Mouse (Mus musculus): ENCODE data around the gene Trub2.
"Not testable (repeated sequence)": the region's sequence is repeated elsewhere in the genome, so short reads cannot be mapped to it uniquely, and the experiment has no call there.

Trub2 gene

GRCm38 (mm10) chr2:29787937-29788681 is at the start of gene Trub2:
Gene Trub2, minus strand, starts transcription at chr2:29788502.
- peak; percentile 77 for DNase-seq (ENCODE audit: low read depth, low spot score)

- DNase-seq (ENCODE audit: low read depth, low spot score) = peak; percentile 97
Observed at GRCm38 (mm10) chr2:29835391-29835899, 47.1 kb upstream of the Trub2 start.

DNA sequence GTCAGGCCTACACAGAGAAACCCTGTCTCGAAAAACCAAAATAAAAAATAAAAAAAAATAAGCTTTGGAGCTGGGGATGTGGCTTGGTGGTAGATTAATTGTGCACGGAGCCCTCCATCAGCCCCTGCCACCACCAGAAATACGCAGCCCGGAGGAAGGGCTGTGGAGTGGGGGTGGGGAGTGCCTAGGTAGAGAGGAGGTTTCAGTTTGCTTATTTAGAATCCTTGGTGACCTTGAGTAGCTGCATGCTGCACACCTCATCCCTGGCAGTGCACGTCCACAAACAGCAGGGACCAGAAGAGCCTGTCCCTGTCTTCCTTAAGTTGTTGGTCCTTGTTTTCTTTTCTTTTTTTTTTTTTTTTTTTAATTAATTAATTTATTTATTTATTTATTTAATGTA is 45.5 kb upstream of the Trub2 start:
- peak; percentile 69 for DNase-seq (ENCODE audit: low read depth, low spot score)

GRCm38 (mm10) chr2:29831106-29831505 is 42.8 kb upstream of the Trub2 start:
- no peak for DNase-seq (ENCODE audit: low read depth, low spot score)

DNA sequence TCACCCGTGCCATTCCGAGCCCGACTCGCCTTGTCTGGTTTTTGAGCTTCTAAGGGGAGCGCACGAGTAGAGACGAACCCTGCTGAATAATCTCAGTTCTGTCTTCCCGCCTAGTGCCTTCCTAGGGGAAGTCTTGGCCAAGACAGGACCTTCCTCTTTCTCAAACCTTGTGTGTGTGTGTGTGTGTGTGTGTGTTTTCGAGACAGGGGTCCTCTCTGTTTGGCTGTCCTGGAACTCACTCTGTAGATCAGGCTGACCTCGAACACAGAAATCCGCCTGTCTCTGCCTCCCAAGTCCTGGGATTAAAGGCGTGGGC is 39.4 kb upstream of the Trub2 start:
- DNase-seq (ENCODE audit: low read depth, low spot score) = no peak

GRCm38 (mm10) chr2:29826926-29827708 is 38.8 kb upstream of the Trub2 start:
- peak; percentile 98 for DNase-seq (ENCODE audit: low read depth, low spot score)

DNA sequence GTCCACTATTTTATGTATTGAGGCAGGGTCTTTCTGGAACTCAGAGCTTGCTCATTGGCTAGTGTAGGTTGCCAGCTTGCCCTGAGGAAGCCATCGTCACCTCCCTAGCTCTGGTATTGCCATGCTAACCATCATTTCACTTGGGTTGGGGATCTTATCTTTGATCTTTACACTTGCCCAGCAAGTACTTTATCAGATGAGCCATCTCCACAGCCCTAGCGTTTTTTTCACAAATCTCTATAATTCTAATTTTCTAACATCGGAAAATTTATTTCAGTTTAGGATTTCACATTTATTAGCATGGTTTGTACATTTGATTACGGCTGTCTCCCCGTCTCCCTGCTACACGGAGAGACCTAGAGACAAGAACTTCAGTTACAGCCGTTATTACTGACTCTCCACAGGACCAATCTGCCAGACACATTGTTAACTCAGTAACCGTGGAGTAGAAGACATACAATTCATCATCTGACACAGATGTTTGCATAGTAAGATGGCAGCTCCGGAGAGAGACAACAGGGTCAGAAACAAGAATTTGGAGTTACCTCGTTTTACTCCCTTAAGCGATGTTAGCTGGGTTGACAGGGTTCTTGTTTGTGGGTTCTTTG is 38.1 kb upstream of the Trub2 start:
- DNase-seq (ENCODE audit: low read depth, low spot score) = no peak

DNA sequence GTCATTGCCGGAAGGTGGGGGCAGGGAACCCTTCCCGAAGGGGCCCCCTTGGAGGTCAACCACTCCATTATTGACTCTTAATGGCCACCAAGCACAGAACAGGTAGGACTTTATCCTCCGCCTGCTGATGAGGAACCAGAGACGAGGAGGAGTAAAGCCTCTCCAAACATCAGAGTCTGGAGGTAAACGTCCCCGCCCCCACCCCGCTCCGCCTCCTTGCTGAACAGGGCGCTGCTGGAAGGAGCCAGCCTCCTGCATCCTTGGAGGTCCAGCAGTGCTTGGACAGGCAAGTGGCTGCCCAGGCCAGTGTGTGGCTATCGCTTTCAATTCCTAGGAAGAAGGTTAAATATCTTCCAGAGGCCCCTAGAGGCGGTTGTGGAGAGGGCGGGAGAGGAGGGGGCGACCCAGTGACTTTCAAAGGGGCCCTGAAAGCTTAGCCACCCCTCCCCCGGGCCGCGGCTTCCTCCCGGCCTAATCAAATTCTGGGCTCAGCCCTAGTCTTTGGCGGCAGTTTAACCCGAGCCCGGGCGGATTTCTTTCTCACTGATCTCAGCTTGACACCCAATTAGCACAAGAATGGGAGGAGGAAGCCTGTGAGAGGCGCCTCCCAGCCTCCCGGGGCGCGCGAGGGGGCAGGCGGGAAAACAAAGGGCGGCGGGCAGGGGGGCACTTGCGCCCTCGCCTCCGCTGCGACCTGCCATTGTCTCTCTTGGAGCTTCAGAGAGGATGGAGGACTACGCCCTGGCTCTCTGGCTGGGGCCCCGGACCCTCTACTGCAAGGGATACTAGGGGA is 31.9 kb upstream of the Trub2 start, which contains the start of gene Urm1:
TSS of gene Urm1 (plus strand) at position 51 of the 793 bp plus-strand sequence.
- DNase-seq (ENCODE audit: low read depth, low spot score) = peak; percentile 98

DNA sequence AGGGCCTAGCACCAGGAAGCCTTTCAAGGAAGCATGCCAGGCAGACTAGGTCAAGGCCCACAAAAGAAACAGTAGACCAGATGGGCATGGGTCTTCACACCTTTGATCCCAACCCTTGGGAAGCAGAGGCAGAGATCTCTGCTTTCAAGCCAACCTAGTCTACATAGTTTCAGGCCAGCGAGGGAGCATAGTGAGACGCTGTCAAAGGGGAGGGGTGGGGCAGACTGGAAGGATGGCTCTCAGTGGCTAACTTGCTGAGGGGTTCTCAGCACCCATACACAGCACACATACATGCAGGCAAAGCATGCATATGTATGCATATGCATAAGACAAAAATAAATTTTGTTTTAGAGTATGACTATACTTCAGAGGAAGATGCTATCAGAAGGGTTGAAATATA is 31.1 kb upstream of the Trub2 start:
- DNase-seq (ENCODE audit: low read depth, low spot score) = no peak

DNA sequence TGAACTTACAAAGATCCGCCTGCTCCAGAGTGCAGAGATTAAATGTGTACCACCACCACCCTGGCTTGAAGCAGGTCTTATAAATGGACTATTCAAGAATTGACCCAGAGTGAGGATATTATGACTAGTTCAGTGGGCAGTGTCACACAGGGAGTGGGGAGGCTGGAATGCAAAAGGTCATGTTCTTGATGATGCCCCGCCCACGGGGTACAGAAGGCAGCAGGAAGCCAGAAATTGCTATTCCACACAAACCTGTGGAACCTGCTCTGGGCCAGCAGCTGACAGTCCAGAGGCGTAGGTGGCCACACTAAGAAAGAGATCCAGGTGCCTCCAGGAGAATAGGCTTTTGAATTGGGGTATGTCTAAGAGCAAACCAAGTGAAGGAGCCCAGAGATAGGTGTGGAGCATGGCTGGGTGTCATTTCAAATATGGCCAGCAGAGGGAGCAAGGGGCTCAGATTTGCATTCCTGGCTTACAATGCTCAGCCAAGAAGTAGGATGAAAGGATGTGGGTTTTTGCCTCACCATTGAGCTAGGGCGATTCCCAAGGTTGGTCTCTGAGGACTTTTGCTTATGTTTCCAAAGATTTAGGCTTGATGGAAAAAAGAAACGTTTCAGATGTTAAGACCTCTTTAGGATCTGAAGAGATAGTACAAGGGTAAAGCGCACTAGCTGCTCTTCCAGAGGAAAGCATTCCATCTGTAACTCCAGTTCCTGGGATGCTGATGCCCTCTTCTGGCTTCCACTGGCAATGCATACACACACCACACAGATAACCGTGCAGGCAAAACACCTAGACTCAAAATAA is 29.3 kb upstream of the Trub2 start:
- peak; percentile 90 for DNase-seq (ENCODE audit: low read depth, low spot score)

DNA sequence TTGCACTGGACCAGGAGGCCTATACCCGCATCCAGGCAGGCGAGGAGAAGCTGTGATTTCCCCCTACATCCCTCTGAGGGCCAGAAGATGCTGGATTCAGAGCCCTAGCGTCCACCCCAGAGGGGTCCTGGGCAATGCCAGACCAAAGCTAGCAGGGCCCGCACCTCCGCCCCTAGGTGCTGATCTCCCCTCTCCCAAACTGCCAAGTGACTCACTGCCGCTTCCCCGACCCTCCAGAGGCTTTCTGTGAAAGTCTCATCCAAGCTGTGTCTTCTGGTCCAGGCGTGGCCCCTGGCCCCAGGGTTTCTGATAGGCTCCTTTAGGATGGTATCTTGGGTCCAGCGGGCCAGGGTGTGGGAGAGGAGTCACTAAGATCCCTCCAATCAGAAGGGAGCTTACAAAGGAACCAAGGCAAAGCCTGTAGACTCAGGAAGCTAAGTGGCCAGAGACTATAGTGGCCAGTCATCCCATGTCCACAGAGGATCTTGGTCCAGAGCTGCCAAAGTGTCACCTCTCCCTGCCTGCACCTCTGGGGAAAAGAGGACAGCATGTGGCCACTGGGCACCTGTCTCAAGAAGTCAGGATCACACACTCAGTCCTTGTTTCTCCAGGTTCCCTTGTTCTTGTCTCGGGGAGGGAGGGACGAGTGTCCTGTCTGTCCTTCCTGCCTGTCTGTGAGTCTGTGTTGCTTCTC is 27.5 kb upstream of the Trub2 start:
- no peak for DNase-seq (ENCODE audit: low read depth, low spot score)

GRCm38 (mm10) chr2:29803400-29803831 is 15.1 kb upstream of the Trub2 start:
- DNase-seq (ENCODE audit: low read depth, low spot score) = peak; percentile 65

DNA sequence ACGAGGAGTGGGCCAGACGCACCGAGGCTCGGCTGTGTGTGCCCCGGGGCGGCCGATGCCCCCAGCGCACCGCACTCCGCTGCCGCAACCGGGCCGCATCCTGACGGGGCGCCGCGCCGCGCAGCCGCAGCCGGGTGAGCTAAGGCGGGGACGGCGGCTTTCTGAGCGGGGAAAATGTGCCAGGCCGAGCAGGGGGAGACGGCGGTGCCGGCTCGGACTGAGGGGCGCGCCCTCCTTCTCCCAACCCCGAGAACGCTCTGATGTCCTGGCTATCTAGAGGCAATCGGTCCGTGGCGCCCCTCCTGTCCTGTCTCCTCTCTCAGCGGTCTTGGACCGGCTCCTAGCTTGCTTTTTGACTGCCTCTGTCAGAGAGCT is 14.5 kb upstream of the Trub2 start:
- DNase-seq (ENCODE audit: low read depth, low spot score) = no peak

GRCm38 (mm10) chr2:29802075-29802826 is 13.9 kb upstream of the Trub2 start, which contains the start of gene Slc27a4:
Gene Slc27a4, plus strand, starts transcription at chr2:29802634.
- peak; percentile 89 for DNase-seq (ENCODE audit: low read depth, low spot score)

DNA sequence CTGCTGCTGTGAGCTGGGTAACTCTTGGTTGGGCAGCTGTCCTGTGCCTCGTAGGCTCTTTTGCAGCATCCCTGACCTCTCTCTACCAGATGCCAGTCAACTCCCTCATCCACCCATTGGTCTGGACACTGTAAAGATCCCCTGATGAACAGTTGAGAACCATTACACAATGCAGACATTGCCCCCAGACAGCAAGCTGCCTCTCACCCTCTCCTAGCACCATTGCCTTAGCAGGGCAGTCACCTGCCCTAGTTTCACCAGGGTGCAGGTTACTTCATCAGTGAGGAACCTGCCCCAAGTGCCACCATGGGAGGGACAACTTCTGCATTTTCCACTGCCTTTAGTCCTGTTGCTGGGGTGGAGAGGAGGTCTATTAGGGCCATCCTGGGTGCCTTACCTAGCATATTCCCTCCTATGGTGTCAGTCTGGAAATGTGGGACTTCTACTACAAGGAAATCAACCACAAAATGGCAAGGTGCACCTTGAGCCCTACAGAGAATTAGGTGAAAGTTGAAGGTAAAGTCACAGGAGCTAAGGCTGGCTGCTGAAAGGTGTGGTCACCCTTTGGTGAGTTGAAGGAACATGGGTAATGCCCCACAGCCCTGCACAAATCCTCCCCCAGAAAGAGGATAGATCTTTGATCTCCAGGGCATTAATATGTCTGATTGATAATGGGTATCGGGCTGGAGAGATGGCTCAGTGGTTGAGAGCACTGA is 4.6 kb upstream of the Trub2 start:
- DNase-seq (ENCODE audit: low read depth, low spot score) = no peak

DNA sequence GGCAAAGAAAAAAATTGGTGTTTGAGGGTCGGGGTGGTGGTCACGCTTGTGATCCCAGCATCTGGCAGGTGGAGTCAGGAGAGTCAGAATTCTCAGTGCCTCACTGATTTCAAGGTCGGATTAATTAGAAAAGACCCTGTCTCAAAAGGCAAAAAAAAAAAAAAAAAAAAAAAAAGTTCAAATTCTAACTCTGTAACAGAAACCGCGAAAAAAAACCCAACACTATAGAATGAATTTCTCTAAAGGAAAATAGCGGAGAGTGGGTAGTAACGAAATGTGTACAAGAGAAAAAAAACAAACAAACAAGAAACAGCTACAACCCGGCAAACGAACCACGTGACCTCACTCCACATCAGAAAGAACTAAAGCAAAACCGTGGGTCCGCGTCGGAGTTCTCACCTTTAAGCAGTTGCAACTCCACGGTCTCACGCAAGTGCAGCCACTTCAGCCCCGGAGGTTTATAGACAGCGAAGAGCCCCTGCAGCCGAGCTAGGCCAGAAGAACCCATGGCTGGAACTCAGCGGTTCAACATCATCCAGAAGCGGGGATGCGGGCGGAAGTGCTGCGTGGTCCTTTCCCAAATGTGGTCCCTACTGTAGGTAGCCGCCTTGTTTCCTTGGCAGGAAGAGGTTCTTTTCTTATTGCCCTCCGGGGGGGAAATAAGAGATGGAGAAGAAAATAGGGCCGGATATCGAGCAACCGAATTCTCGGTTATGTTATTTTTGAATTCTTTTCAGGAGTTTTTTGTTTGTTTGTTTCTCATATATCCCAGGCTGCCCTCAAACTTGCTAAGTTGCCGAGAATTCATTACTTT is 991 bp downstream of the Trub2 start, which contains the start of gene Coq4:
TSS of gene Coq4 (plus strand) at position 390 of the 814 bp plus-strand sequence.
- DNase-seq (ENCODE audit: low read depth, low spot score) = peak; percentile 95

GRCm38 (mm10) chr2:29784290-29784689 is 4.0 kb downstream of the Trub2 start:
- no peak for DNase-seq (ENCODE audit: low read depth, low spot score)

DNA sequence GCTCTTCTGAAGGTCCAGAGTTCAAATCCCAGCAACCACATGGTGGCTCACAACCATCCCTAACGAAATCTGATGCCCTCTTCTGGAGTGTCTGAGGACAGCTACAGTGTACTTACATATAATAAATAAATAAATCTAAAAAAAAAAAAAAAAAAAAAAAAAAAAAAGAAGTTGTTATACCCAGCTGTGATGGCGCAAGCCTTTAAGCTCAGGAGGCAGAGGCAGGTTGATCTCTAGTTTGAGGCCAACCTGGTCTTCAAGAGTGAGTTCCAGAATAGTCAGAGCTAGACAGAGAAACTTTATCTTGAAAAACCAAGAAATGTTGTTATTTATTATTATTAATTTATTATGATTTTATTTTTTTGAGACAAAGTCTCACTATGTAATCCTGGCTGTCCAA is 7.0 kb downstream of the Trub2 start:
- DNase-seq (ENCODE audit: low read depth, low spot score) = not testable (repeated sequence)
